In the genomic region with DNA sequence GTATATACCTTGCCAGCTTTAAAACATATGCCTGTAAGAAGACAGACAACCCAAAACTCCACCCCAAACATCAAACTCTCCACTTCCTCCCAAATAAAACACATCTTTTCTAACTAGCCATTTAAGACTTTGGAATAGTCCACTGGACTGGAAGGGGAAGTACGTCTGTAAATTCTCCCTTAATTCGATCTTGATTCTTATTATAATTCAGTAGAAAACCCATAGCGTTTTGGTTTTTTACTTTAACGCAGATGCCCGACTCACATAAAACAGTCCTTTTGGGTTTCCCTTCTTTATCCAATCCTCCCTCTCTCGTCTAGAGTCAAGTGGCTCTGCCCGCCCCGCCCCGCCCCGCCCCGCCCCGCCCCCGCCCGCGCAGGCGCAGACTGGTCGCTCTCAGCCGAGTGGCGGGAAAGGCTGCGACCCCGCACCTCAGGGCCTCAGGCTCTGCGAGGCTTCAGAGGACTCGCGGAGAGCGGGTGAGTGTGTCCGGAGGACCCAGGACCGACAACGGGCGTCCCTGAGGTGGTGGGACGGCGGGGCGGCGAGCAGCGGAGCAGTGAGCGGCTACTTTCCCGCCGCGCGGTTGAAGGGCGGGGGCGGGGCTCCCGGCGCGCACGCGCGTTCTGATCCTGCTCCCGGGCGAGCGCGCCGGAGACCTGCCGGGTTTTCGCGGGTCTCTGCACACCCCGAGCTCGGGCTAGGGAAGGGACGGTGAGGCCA, we compare ENCODE assay signal across 8 mouse cellular contexts. TPM values are rescaled to one million over a fixed set of nuclear protein-coding genes. Genes with fewer than 3 reads are reported as not detected.
DNase-seq lines count a peak whose midpoint lies in the region; ATAC-seq lines count a peak whose summit lies in the region.

A gene (plus strand): TSS at position 369 of the 723 bp plus-strand sequence.

- H3K4me2 ChIP-seq in hindbrain, embryonic 12.5 days (replicated peaks) = peak within 1 kb of the TSS; percentile 63

- peak within 1 kb of the TSS; percentile 79 for H3K9ac ChIP-seq in hindbrain, embryonic 12.5 days

- H3K4me1 ChIP-seq in hindbrain, embryonic 12.5 days = peaks cover 4% of the 10 kb centered on the region

- peak within 1 kb of the TSS; percentile 64 for H3K4me3 ChIP-seq in hindbrain, embryonic 12.5 days

- H3K36me3 ChIP-seq in hindbrain, embryonic 12.5 days = no peaks in the 10 kb centered on the region

- under 1% methylated on average over 56 of the region's 58 CpGs for WGBS in hindbrain, embryonic 12.5 days

- no peaks in the 10 kb centered on the region for H3K27me3 ChIP-seq in hindbrain, embryonic 12.5 days

- peak within 1 kb of the TSS; percentile 94 for H3K27ac ChIP-seq in hindbrain, embryonic 12.5 days

- no peaks in the 10 kb centered on the region for H3K9me3 ChIP-seq in hindbrain, embryonic 12.5 days (replicated peaks)

- peak; percentile 90 for DNase-seq in Muller cell, postnatal 12 days (ENCODE audit: inconsistent ontology term)
- DNase-seq in cerebellum, adult 9-11 months = peak; percentile 87
- peak; percentile 71 to 85 for DNase-seq in frontal cortex, postnatal 10 days (ENCODE audit: low spot score in 2 of 2)
- DNase-seq in layer of hippocampus, postnatal 10 days (ENCODE audit: low spot score in 2 of 2) = peak; percentile 89 to 94
- peak; percentile 89 for DNase-seq in lung, postnatal 10 days
- DNase-seq in ovary, postnatal 14 days (ENCODE audit: low spot score) = peak; percentile 83
- DNase-seq in thymus, postnatal 10 days (ENCODE audit: low spot score in 2 of 2) = peak; percentile 82 to 89

- peak; percentile 92 for ATAC-seq in hindbrain, embryonic 12.5 days (ENCODE audit: low FRiP score)

RNA-seq across cellular contexts. Expression of the gene that starts here (rescaled TPM):
- polyA plus RNA-seq in hindbrain, embryonic 12.5 days (2016; fragmentation: Nextera tagmentation; extraction: Ambion mirVana) = 46.2 and 53.7 TPM in 2 replicates
- 10 to 100 TPM in 1 of 2 experiments, 1 to 10 TPM in 1; 7.8 to 10.1 TPM for total RNA-seq in layer of hippocampus, postnatal 10 days (2021)

Comparison
In these comparisons a context has a peak if more than half of its experiments do, and no peak if none do; other contexts are left out.
1. Peak in every context shown above with its lines: DNase-seq, ATAC-seq, H3K4me3 ChIP-seq and H3K27ac ChIP-seq.